Mouse (Mus musculus) cerebellum, postnatal 10 days (tissue): ENCODE data around the gene Polk.

Experiments
- DNase-seq, 2 experiments: peaks; one replicate each; pipeline ENCODE4 v3.0.0; 2021; ENCODE audit warnings: mixed read lengths in 2 of 2

Polk gene

GRCm38 (mm10) chr13:96458018-96458417 is 84.4 kb downstream of the Polk start:
- no peak for DNase-seq

- DNase-seq: no peak
These were observed 84.8 kb downstream of the Polk start for GRCm38 (mm10) chr13:96457566-96457965.

GRCm38 (mm10) chr13:96454288-96454687 is 88.1 kb downstream of the Polk start:
- peak; percentile 55 to 65 for DNase-seq

DNA sequence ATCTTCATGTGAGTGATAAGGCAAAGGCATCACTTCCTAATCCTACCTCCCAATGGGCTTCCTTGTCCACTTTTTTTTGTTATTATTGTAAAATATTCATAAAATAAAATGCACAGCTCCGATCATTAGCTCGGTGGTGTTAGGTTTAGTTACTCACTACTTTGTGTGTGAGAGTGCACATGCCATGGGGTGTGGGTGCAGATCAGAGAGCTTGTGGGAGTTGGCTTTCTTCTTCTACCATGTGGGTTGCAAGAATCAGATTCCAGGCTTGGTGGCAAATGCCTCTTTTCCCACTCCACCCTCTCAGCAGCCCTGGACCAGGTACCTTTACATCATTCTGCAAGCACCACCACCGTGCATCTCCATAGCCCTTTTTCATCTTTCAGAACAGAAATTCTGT is 89.8 kb downstream of the Polk start:
- no peak for DNase-seq

GRCm38 (mm10) chr13:96451386-96452140 is 90.8 kb downstream of the Polk start:
- no peak for DNase-seq

DNA sequence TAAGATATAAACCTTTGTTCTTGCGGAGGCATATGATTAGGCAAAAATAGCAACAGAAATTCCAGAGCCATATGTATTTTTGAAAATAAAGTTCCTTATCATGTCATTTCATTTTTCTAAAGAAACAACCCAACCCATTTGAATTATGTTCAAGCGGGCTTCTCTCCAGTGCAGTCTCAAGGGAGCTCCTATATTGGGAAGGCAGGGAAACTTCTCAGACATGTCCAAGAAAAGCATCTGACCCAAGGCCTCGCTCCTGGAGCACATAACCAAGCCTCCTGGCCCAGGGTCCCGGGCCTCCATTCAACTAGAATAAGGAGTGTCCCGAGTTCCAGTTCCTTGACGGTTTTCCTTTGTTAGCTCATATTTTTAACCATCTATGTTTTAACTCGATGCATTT is 91.5 kb downstream of the Polk start:
- DNase-seq: no peak

DNA sequence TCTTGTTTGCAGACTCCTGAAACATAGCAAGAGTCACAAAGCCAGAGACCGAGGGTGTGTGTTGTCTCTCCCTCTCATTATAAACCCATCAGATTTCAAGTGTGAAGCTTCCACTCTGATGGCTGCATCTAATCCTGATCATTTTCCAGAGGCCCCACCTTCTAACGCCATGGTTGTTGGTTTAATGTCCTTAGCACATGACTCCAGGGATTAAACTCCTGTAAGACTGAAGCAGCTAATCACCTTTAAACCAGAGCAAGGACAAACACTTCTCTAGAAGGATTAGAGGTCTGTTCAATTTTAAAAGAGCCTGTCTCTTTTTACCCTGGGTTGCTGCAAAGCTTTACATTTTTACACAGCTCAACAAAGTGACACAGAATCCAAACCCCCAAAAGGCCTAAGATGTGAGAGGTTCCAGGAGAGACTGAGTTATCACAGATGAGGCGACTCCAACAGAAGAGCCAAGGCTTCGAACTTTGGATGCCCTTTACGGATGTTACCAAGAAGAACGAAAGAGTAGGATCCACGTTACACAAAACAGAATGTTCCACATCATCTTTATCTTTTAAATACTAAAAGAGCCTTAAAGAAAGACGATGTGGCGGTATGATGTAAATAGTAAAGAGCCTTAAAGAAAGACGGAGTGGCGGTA is 92.0 kb downstream of the Polk start:
- no peak for DNase-seq

GRCm38 (mm10) chr13:96440436-96440835 is 101.9 kb downstream of the Polk start:
- DNase-seq: no peak

DNA sequence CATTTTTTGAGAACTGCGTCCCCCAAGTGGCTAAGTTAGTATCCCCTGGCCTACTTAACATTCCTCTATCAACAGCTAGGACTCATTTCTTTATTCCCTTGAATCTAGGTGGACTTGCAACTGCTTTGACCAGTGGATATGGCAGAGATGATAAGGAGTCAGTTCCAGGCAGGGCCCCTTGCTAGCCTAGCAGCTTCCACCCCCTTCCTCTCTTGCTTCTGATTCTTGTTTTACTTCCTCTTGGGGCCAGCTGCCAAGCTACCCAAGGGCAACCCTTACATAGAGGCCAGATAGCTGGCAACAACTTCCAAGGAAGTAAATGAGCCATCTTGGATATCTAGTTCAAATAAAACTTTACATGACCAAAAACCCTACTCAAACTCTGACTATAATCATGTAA is 105.5 kb downstream of the Polk start:
- no peak for DNase-seq

DNA sequence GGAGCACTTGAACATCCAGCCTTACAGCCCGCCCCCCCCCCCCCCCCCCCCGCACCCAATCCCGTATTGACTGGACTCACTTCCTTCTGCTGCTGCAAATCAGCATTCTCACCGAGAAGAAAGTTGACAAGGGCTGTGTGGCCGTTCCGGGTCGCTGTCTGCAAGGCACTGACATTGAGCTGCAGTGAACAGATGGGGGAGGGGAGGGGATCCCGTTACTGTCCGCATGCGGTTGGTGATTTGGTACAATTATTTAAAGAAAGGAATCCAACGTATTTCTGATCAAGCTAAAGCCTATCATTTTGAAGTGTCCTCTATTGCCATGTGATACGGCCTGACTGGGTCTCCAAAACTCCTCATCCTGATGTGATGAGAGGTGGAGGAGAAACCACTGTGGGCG is 106.6 kb downstream of the Polk start:
- peak; percentile 26 to 36 for DNase-seq

DNA sequence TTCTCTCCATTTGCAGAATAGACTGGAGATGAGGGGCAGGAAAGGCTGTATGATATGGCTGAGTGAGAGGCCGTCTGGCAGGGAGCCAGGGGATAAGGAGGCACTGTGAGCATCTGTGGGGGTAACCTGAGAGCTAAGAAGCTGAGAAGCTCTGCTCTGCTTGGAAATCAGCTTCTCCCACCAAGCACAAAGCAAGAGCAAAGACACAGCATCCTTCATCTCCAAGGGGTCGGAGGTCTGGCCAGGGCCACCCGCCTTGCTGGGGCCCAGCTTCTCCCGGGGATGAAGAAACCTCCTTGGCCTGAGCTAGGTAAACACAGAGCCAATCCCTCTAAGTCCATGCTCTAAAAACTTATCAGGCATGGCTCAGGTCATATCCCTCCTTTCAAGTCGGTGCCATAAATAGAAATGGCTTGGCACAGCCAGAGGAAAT is 107.5 kb downstream of the Polk start:
- DNase-seq: peak; percentile 42 to 54

GRCm38 (mm10) chr13:96433648-96434190 is 108.7 kb downstream of the Polk start:
- no peak for DNase-seq

- no peak for DNase-seq
These were observed 109.3 kb downstream of the Polk start for GRCm38 (mm10) chr13:96433041-96433440.

DNA sequence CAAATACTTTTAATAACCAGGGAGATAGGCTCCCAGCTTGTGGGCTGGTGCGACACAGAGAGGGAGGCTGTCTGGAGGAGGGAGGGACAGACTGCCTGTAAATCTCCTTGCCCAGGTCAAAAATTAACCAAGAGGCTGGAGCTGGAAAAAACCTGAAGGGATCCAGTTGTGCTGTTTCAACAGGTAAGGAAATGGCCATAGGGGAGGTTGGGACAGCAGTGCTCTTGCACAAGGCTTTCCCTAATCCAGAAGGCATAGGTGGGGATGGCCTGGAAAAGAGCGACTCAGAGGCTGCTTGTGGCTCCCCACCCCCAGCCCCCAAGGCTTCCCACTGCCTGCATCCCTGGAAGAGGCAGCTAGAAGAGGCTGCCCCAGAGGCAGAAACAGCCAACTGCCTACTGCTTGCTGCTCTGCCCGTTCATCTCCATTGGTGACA is 110.0 kb downstream of the Polk start:
- no peak for DNase-seq

DNA sequence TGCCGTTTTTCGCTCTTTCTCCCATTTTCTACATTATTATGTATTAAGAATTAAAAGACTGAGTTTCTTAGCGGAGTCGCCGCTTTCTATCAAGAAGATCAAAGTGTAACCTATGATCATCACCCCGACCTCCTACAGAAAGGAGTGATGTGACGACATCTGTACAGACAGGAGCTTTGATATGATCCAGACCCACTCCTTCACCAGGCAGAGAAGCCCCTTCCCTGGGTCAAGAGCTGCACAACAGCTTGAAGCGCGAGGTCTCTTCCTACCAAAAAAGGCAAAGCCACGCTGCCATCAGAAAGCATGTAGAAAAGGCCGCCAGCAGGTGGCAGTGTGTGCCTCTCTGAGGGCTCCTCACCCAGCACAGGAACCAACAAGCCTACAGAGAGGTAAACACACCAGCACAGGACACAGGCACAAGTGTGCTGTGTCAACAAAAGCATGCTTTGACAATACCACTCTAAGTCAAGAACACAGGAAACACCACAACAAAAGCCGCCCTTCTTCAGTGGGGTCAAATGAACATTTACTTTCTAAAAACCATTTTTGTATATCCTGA is 110.7 kb downstream of the Polk start:
- DNase-seq: peak; percentile 94 to 97
